Mouse (Mus musculus) heart, adult 2 months (tissue): Measurements from ENCODE around the gene Galnt18. TPM values are rescaled to one million over a fixed set of nuclear protein-coding genes. Genes with fewer than 3 reads are reported as not detected.

Experiments used
- DNase-seq, 2 experiments: peaks; one replicate each; pipeline ENCODE4 v3.0.0; 2021
- H3K27ac ChIP-seq: fragments of 200-600 bp; 2 replicates; pipeline ENCODE4 v1.8.1; 2022
- H3K27me3 ChIP-seq: fragments of 200-500 bp; 2 replicates; pipeline ENCODE4 v1.6.1; 2012; ENCODE audit warnings: mild to moderate bottlenecking, low read length, inconsistent platforms, mixed read lengths; ENCODE audit not compliant: control insufficient read depth, insufficient read depth
- H3K36me3 ChIP-seq: fragments of 200-500 bp; 2 replicates; pipeline ENCODE4 v1.6.1; 2012; ENCODE audit warnings: low read length, inconsistent platforms; ENCODE audit not compliant: control insufficient read depth, insufficient read depth
- H3K4me1 ChIP-seq: fragments of 200-500 bp; 2 replicates; pipeline ENCODE4 v1.6.1; 2011; ENCODE audit warnings: low read length; ENCODE audit not compliant: control insufficient read depth, insufficient read depth
- H3K4me3 ChIP-seq: fragments of 200-600 bp; 2 replicates; pipeline ENCODE4 v1.8.1; 2022
- H3K79me2 ChIP-seq: fragments of 200-500 bp; replicated peaks from 2 replicates; pipeline ENCODE4 v1.6.1; 2012; ENCODE audit warnings: mild to moderate bottlenecking, inconsistent platforms, low read length, moderate library complexity, mixed read lengths; ENCODE audit not compliant: control insufficient read depth, insufficient read depth
- H3K9ac ChIP-seq: fragments of 200-500 bp; 2 replicates; pipeline ENCODE4 v1.6.1; 2012; ENCODE audit warnings: low read depth, mild to moderate bottlenecking, control low read depth, inconsistent platforms, low read length, mixed read lengths
- CTCF ChIP-seq: fragments of 200-600 bp; IDR thresholded peaks from 2 replicates; pipeline ENCODE4 v1.8.1; 2022; ENCODE audit warnings: antibody characterized with exemption, mild to moderate bottlenecking, moderate library complexity
- EP300 ChIP-seq: fragments of 200-500 bp; IDR thresholded peaks from 2 replicates; pipeline ENCODE4 v1.6.1; 2011; ENCODE audit warnings: low read depth, low read length, control low read depth; ENCODE audit not compliant: insufficient read depth
- POLR2A ChIP-seq: fragments of 200-500 bp; IDR thresholded peaks from 2 replicates; pipeline ENCODE4 v1.6.1; 2011; ENCODE audit warnings: mild to moderate bottlenecking, low read depth, low read length, control low read depth; ENCODE audit not compliant: insufficient read depth
- WGBS: fragments of 180-500 bp; shearing (Covaris S2); methylation state at CpG from one replicate; pipeline ENCODE4 v1.1.7; 2018; 5-methylcytosine and 5-hydroxymethylcytosine counted together
- intact Hi-C: fragments of 180-260 bp; cut with DNase I; formaldehyde crosslinking; loops from one replicate; pipeline ENCODE4 v1.15.1; 2025
- polyA plus RNA-seq: library from polyadenylated mRNA; depleted of rRNA; stranded (reverse); fragments of >200 nt; gene quantifications from 2 replicates; pipeline ENCODE4 v1.2.3, GENCODE M21; 2012
- total RNA-seq, 2 experiments: library from RNA; stranded (reverse); gene quantifications; 2 replicates each; pipeline ENCODE4 v1.2.3; 2021

Galnt18 gene
- total and polyA plus RNA-seq, 3 experiments: 11.4 to 13.6 (median 12.1) TPM

DNA sequence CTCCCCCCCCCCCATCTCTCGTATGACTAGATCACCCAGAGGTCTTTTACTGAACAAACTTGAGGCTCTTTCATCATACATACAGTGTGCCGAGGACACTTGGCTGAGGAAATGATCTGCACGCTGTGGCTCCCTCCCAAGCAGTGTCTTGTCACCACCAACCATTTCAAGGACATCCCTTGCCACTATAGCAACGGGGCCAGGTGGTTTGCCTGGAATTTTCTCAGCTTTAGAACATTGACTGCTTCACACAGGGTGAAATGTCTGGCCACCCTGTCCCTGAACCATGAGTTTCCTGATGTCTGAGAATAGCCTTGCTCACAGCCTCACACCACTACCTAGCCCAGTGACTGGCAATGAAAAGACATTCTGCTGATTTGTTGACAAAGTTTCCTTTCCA, 176.6 kb downstream of the Galnt18 start:
- Histone ChIP-seq H3K4me3 (no peak overlapping the region), H3K27me3 (no peaks in the 10 kb centered on the region), H3K79me2 (no peaks in the 10 kb centered on the region), H3K4me1 (peaks cover 7% of the 10 kb centered on the region), H3K9ac (no peak overlapping the region), H3K36me3 (no peaks in the 10 kb centered on the region), H3K27ac (no peak overlapping the region)
- no peak for DNase-seq
- WGBS: 81% methylated on average over 4 of the region's 4 CpGs
- intact Hi-C loops: loop anchor here (5.0 kb wide), 1 partner anchor 54 kb away; no protein-coding TSS in a partner anchor
- TF ChIP-seq POLR2A: no peak
- no peak for TF ChIP-seq CTCF
- TF ChIP-seq EP300: no peak

DNA sequence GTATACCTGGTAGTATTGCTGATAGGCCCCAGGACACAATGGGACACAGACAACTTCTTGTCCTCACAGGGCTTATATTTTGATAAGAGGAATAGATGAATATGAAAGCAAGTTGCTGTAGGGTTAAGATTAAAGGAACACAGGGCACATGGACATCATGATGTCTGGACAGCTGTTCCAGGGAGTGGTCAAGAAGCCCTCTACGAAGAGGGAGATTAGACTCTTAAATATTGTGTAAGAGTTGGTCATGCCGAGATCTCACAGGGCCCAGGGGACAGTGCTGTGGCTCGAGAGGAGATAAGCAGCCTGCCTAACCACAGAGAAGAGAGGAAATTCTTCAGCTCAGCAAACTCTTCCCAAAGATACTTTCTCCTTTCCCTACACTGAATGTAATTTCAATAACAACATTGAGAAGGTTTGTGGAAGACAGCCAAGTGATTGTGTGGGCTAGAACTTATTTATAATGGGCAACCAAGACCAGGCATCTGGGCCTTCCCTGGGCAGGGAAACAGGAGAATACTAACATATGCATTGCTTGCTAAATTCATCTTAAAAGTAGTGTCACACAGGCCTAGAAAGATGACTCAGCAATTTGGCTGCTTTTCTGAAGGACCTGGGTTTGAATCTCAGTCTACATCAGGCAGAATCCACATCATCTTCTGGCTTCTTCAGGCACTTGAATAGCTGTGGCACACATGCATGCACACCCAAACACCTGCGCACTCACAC, 178.3 kb downstream of the Galnt18 start:
- peak in 1 of 2 experiments; percentile 20 for DNase-seq
- intact Hi-C loops: loop anchor here (5.0 kb wide), 1 partner anchor 56 kb away; no protein-coding TSS in a partner anchor
- 39% methylated on average over 4 of the region's 4 CpGs for WGBS

DNA sequence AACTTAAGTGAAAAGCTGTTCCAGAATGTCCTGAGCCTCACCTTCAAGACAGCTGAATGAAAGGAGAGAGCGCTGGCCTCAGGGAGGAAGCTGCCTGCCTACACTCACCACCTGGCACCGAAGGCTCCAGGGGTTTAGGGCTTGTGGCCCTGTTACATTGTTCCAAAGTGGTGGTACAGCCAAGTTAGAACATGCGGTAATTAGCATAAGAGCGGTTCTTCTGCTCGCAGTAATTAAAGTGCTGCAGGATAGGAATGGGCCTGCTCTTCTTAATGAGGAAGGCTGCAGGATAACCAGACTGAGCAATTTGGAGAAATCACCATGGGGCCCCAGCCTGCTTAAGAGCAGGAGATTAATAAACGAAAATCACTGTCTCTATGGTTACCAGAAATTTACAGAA, 179.0 kb downstream of the Galnt18 start:
- WGBS: 88% methylated on average over 6 of the region's 6 CpGs
- intact Hi-C loops: loop anchor here (5.0 kb wide), 1 partner anchor 57 kb away; no protein-coding TSS in a partner anchor

More for the DNA sequence above, 178.3 kb downstream of the Galnt18 start:
- no peaks in the 10 kb centered on the region for H3K27me3 ChIP-seq
- no peak for TF ChIP-seq CTCF
- H3K36me3 ChIP-seq: no peaks in the 10 kb centered on the region
- peaks cover 7% of the 10 kb centered on the region for H3K4me1 ChIP-seq
- H3K4me3 ChIP-seq: no peak overlapping the region
- H3K27ac ChIP-seq: no peak overlapping the region
- H3K9ac ChIP-seq: no peak overlapping the region
- no peaks in the 10 kb centered on the region for H3K79me2 ChIP-seq

DNA sequence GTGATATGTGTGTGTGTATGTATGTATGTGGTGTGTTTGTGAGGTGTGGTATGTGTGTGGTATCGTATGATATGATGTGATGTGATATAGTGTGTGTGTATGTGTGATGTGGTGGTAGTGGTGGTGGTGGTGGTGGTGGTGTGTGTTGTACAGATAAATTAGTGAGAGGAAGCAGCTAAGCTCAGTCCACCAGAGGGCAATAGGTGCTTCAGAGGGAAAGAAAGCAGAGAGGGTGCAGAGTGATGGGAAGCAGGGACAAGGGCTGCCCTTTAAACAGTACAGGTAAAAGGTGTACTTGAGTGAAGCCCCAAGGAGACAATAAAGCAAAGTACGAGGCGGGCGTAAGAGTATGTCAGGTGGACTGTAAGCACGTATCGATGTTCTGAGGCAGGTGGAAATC, 186.1 kb downstream of the Galnt18 start:
- no peaks in the 10 kb centered on the region for H3K36me3 ChIP-seq
- no peak overlapping the region for H3K27ac ChIP-seq
- intact Hi-C loops: no loop called here
- TF ChIP-seq EP300 (no peak), CTCF (peak; percentile 27; the same call in 1 of the 2 replicates), POLR2A (no peak)
- H3K27me3 ChIP-seq: no peaks in the 10 kb centered on the region
- H3K4me1 ChIP-seq: peaks cover 8% of the 10 kb centered on the region
- 92% methylated on average over 6 of the region's 6 CpGs for WGBS
- H3K4me3 ChIP-seq: no peak overlapping the region
- DNase-seq: no peak
- H3K9ac ChIP-seq: no peak overlapping the region
- H3K79me2 ChIP-seq: no peaks in the 10 kb centered on the region

More for the DNA sequence above, 179.0 kb downstream of the Galnt18 start:
- no peak overlapping the region for H3K4me3 ChIP-seq
- H3K4me1 ChIP-seq: peaks cover 7% of the 10 kb centered on the region
- H3K36me3 ChIP-seq: no peaks in the 10 kb centered on the region
- no peaks in the 10 kb centered on the region for H3K27me3 ChIP-seq
- no peak overlapping the region for H3K27ac ChIP-seq
- no peaks in the 10 kb centered on the region for H3K79me2 ChIP-seq
- no peak for TF ChIP-seq CTCF
- TF ChIP-seq EP300: no peak
- TF ChIP-seq POLR2A: no peak
- no peak for DNase-seq
- H3K9ac ChIP-seq: no peak overlapping the region

DNA sequence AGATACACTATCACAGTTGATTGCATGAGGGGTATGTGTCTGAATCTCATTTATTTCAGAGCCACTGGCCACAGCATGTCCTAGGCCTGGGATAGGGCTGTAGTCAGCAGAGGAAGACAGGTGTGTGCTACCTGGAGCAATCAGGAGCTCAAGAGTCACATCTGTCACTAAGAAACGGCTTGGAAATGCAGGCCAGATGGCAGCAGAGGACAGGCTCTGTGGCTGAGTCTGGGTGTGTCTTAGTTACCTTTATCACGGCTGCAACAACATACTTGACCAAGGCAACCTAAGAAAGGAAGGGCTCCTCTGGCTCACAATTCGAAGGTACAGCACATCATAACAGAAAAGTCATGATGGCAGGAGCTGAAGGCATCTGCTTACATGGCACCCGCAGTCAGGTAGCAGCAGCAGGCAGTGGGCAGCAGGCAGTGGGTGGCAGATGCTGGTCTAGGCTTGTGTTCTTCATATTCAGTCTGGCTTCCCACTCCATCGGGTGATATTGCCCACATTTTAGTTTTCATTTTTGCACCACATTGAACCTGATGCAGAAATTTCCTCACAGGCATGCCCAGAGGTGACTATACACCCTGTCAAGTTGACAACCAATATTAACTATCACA, 190.2 kb downstream of the Galnt18 start:
- DNase-seq: no peak
- WGBS: 78% methylated on average over 5 of the region's 5 CpGs
- H3K27me3 ChIP-seq: no peaks in the 10 kb centered on the region
- H3K4me3 ChIP-seq: no peak overlapping the region
- peaks cover 11% of the 10 kb centered on the region for H3K4me1 ChIP-seq
- TF ChIP-seq CTCF: peak; percentile 40
- no peak for TF ChIP-seq EP300
- H3K27ac ChIP-seq: no peak overlapping the region
- no peaks in the 10 kb centered on the region for H3K36me3 ChIP-seq
- H3K9ac ChIP-seq: no peak overlapping the region
- no peaks in the 10 kb centered on the region for H3K79me2 ChIP-seq
- intact Hi-C loops: loop anchor here (5.0 kb wide), 1 partner anchor 138 kb away; no protein-coding TSS in a partner anchor

DNA sequence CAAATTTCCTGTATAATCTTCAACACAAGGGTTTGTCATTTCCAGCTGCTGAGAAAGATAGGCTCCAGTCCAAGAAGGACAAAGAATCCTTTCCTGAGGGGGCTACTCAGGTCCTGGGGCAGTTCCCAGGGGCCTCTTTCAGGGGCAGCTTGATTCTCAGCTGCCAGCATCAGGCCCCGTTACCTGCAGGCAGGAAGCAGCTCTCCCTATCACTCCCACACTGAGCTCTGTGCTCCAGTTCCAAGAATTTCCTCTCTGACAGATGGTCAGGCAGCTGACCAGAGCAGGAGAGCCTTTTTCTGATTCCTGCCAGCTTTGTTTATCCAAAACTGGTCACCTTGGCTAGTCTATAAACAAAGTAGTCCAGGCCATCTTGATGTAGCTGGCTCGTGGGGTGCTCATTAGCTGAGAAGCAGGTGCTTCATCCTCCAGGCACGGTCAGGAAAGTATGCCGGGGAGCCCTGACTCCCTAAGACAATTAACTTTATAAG, 191.4 kb downstream of the Galnt18 start:
- TF ChIP-seq CTCF (no peak), POLR2A (peak; percentile 30; the same call in 1 of the 2 replicates), EP300 (peak; percentile 72)
- Histone ChIP-seq H3K4me3 (no peak overlapping the region), H3K36me3 (no peaks in the 10 kb centered on the region), H3K79me2 (no peaks in the 10 kb centered on the region), H3K27me3 (no peaks in the 10 kb centered on the region), H3K4me1 (peaks cover 11% of the 10 kb centered on the region), H3K27ac (peak overlapping the region; percentile 8; the same call in 1 of the 2 replicates), H3K9ac (no peak overlapping the region)
- DNase-seq: peak; percentile 47 to 73
- intact Hi-C loops: loop anchor here (1.0 to 5.0 kb wide), 2 partner anchors 139 to 193 kb away; no protein-coding TSS in a partner anchor
- WGBS: 29% methylated on average over 4 of the region's 4 CpGs
